Mouse (Mus musculus) liver, embryonic 14.5 days (tissue): ENCODE data around the gene Psmd13. TPM values are rescaled to one million over a fixed set of nuclear protein-coding genes. Genes with fewer than 3 reads are reported as not detected.

Experiments
- ATAC-seq: fragments of 200-750 bp; cut with Nextera tagmentation; 2 replicates; pipeline ENCODE4 v1.8.0; 2017; ENCODE audit warnings: moderate number of reproducible peaks, mild to moderate bottlenecking, moderate library complexity; ENCODE audit not compliant: insufficient read depth
- DNase-seq, 3 experiments: peaks; one replicate each; pipeline ENCODE4 v3.0.0-alpha.2; 2012 to 2013; ENCODE audit warnings: low read depth in 3 of 3, low spot score in 3 of 3
- H3K27ac ChIP-seq: fragments of 300-500 bp; sonication (generic); 2 replicates; pipeline ENCODE4 v1.5.1; 2014; ENCODE audit warnings: moderate library complexity, mild to moderate bottlenecking, control low read depth, inconsistent platforms
- H3K27me3 ChIP-seq: fragments of 300-500 bp; sonication (generic); 2 replicates; pipeline ENCODE4 v1.6.1; 2014; ENCODE audit warnings: mild to moderate bottlenecking, low read length, moderate library complexity; ENCODE audit not compliant: control insufficient read depth, insufficient read depth
- H3K36me3 ChIP-seq: fragments of 300-500 bp; sonication (generic); replicated peaks from 2 replicates; pipeline ENCODE4 v1.6.1; 2014; ENCODE audit warnings: low read depth; ENCODE audit not compliant: control insufficient read depth, insufficient read depth
- H3K4me1 ChIP-seq, 2 experiments: fragments of 200-500 bp in 1 of 2; fragments of 300-500 bp in 1 of 2; sonication (generic) in 1 of 2; replicated peaks; 2 replicates each; pipeline ENCODE4 v1.6.1; 2012 to 2014; ENCODE audit warnings: antibody characterized with exemption in 1 of 2, inconsistent platforms in 1 of 2, low read length in 1 of 2; ENCODE audit not compliant: control insufficient read depth in 2 of 2, insufficient read depth in 2 of 2
- H3K4me2 ChIP-seq: fragments of 300-500 bp; sonication (generic); 2 replicates; pipeline ENCODE4 v1.6.1; 2014; ENCODE audit warnings: low read depth, mild to moderate bottlenecking, control low read depth, moderate library complexity
- H3K4me3 ChIP-seq, 2 experiments: fragments of 200-500 bp in 1 of 2; fragments of 300-500 bp in 1 of 2; sonication (generic) in 1 of 2; 2 replicates each; pipeline ENCODE4 v1.5.1; 2012 to 2014; ENCODE audit warnings: low read depth in 2 of 2, low read length in 2 of 2, mild to moderate bottlenecking in 2 of 2, control low read depth in 1 of 2, inconsistent platforms in 1 of 2, moderate library complexity in 1 of 2; ENCODE audit not compliant: insufficient read depth in 1 of 2
- H3K9ac ChIP-seq: fragments of 300-500 bp; sonication (generic); replicated peaks from 2 replicates; pipeline ENCODE4 v1.6.1; 2014; ENCODE audit warnings: mild to moderate bottlenecking, control low read depth, moderate library complexity
- H3K9me3 ChIP-seq: fragments of 300-500 bp; sonication (generic); 2 replicates; pipeline ENCODE4 v1.6.1; 2016; ENCODE audit warnings: low read length, mixed read lengths; ENCODE audit not compliant: control insufficient read depth
- CTCF ChIP-seq: IDR thresholded peaks from 2 replicates; pipeline ENCODE4 v1.5.1; 2016; ENCODE audit warnings: antibody characterized with exemption, low read depth, control low read depth
- EP300 ChIP-seq: IDR thresholded peaks from 2 replicates; pipeline ENCODE4 v1.6.1; 2016; ENCODE audit warnings: antibody characterized with exemption, low read depth
- WGBS: fragments of 180-500 bp; shearing (Covaris S2); extraction: QIAGEN DNeasy Blood & Tissue Kit; methylation state at CpG from one replicate; pipeline ENCODE4 v1.1.7; 2014; ENCODE audit not compliant: insufficient replicate concordance; 5-methylcytosine and 5-hydroxymethylcytosine counted together
- polyA plus RNA-seq, 2 experiments: library from polyadenylated mRNA; depleted of rRNA in 1 of 2; stranded (reverse) in 1 of 2; unstranded in 1 of 2; fragments of >200 nt; fragmentation: Nextera tagmentation in 1 of 2; extraction: Ambion mirVana in 1 of 2; gene quantifications; 2 replicates each; pipeline versions ENCODE4 v1.2.1 to v1.2.3; 2012 to 2014

The Psmd13 gene
- polyA plus RNA-seq, 2 experiments, result 50.8 to 92.6 TPM

- Histone ChIP-seq H3K9me3 (no peaks in the 10 kb centered on the region), H3K4me2 (no peak overlapping the region), H3K27me3 (no peaks in the 10 kb centered on the region), H3K4me1 (peaks cover 7 to 9% of the 10 kb centered on the region in 2 experiments), H3K36me3 (peaks cover 18% of the 10 kb centered on the region), H3K9ac (no peak overlapping the region), H3K4me3 (no peak overlapping the region), H3K27ac (no peak overlapping the region)
- 82% methylated on average over 5 of the region's 5 CpGs for WGBS
- TF ChIP-seq CTCF, result no peak
- DNase-seq (no peak), ATAC-seq (no peak)
These were observed 21.0 kb upstream of the Psmd13 start for GRCm38 (mm10) chr7:140860728-140861127.

GRCm38 (mm10) chr7:140864761-140865160, 17.0 kb upstream of the Psmd13 start:
- no peaks in the 10 kb centered on the region for H3K4me1 ChIP-seq
- ATAC-seq (no peak), DNase-seq (no peak)
- no peak overlapping the region for H3K9ac ChIP-seq
- peaks cover 18% of the 10 kb centered on the region for H3K36me3 ChIP-seq
- 84% methylated on average over 12 of the region's 12 CpGs for WGBS
- H3K4me3 ChIP-seq, result no peak overlapping the region
- TF ChIP-seq CTCF (no peak), EP300 (no peak)
- H3K4me2 ChIP-seq, result no peak overlapping the region
- H3K9me3 ChIP-seq, result no peaks in the 10 kb centered on the region
- no peak overlapping the region for H3K27ac ChIP-seq
- H3K27me3 ChIP-seq, result no peaks in the 10 kb centered on the region

DNA sequence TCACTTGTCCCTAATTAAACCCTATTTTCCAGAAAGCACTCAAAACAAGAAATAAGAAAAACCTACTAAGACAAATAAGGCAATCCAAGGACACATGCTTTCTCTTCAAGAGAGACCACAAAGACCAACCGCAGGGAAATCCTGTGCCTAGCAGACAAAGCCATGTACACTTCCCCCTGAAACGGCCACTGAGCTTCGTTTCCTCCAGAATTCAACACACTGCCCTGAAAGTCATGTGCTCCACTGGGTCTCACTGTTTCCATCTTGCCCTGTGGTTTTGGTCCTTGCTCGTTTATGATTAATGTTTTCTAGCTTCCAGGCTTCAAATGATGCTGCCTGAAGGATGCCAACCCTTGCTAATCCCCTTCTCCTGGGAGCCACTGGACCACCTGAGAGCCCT, 7.5 kb upstream of the Psmd13 start:
- WGBS, result 23% methylated on average over 4 of the region's 4 CpGs
- H3K9ac ChIP-seq, result no peak overlapping the region
- H3K27me3 ChIP-seq, result no peaks in the 10 kb centered on the region
- no peak overlapping the region for H3K4me2 ChIP-seq
- H3K4me1 ChIP-seq, result peaks cover under 1 to 9% of the 10 kb centered on the region in 2 experiments; a peak in 3 of 4 replicates
- H3K9me3 ChIP-seq, result no peaks in the 10 kb centered on the region
- H3K4me3 ChIP-seq, result no peak overlapping the region
- H3K36me3 ChIP-seq, result peaks cover 9% of the 10 kb centered on the region; the same call in 1 of the 2 replicates
- TF ChIP-seq EP300, result no peak
- TF ChIP-seq CTCF, result no peak
- ATAC-seq, result no peak
- no peak for DNase-seq
- H3K27ac ChIP-seq, result no peak overlapping the region

GRCm38 (mm10) chr7:140877364-140877763, 4.4 kb upstream of the Psmd13 start:
- Histone ChIP-seq H3K4me3 (no peak overlapping the region), H3K27ac (no peak overlapping the region), H3K27me3 (no peaks in the 10 kb centered on the region), H3K4me2 (no peak overlapping the region), H3K9ac (no peak overlapping the region), H3K4me1 (peaks cover 19 to 26% of the 10 kb centered on the region in 2 experiments), H3K36me3 (peaks cover 9% of the 10 kb centered on the region; the same call in 1 of the 2 replicates), H3K9me3 (no peaks in the 10 kb centered on the region)
- 62% methylated on average over 6 of the region's 6 CpGs for WGBS
- DNase-seq, result no peak
- TF ChIP-seq CTCF (no peak), EP300 (no peak)
- ATAC-seq, result no peak

DNA sequence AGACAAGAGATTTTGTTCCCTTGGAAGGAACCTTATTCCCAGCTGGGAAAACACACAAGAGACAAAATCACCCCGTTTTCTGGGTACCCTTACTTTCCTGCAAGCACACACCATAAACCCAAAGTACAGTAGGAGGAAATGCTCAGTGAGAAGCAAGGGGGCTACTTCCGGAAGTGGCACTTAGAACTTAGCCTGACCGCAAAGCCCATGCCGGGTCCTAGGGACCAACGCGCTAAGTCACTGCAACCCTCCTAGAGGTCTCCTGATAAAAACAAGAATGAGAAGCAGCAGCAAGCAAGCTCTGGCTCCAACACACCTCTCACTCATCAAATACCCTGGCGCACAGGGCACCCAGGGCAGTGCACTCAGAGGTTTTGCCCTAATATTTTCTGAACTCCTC, 2.4 kb upstream of the Psmd13 start:
- H3K9ac ChIP-seq, result peak overlapping the region; percentile 7; the same call in 1 of the 2 replicates
- ATAC-seq, result no peak
- WGBS, result 25% methylated on average over 7 of the region's 7 CpGs

More for the DNA sequence above, 2.4 kb upstream of the Psmd13 start:
- Histone ChIP-seq H3K4me1 (peaks cover 27 to 31% of the 10 kb centered on the region in 2 experiments), H3K4me3 (no peak overlapping the region), H3K36me3 (peaks cover 12% of the 10 kb centered on the region; the same call in 1 of the 2 replicates), H3K9me3 (no peaks in the 10 kb centered on the region), H3K4me2 (peak overlapping the region; percentile 92), H3K27me3 (no peaks in the 10 kb centered on the region), H3K27ac (no peak overlapping the region; the same call in 1 of the 2 replicates)
- no peak for TF ChIP-seq EP300
- TF ChIP-seq CTCF, result no peak
- no peak for DNase-seq
